Mouse (Mus musculus) midbrain, postnatal 0 days (tissue): ENCODE results near the gene 5730522E02Rik. TPM values are rescaled to one million over a fixed set of nuclear protein-coding genes. Genes with fewer than 3 reads are reported as not detected.

Experiments
- ATAC-seq: fragments of 200-750 bp; cut with Nextera tagmentation; 2 replicates; pipeline ENCODE4 v1.8.0; 2017; ENCODE audit warnings: moderate number of reproducible peaks, mild to moderate bottlenecking, moderate TSS enrichment, moderate library complexity; ENCODE audit not compliant: low FRiP score
- DNase-seq: peaks from one replicate; pipeline ENCODE4 v3.0.0-alpha.2; 2015; ENCODE audit warnings: low spot score
- H3K27ac ChIP-seq: fragments of 300-500 bp; sonication (generic); 2 replicates; pipeline ENCODE4 v1.5.1; 2014; ENCODE audit warnings: low read depth, mild to moderate bottlenecking, low read length, mixed read lengths
- H3K27me3 ChIP-seq: fragments of 300-500 bp; sonication (generic); 2 replicates; pipeline ENCODE4 v1.6.1; 2014; ENCODE audit warnings: low read length, control low read depth, mixed read lengths; ENCODE audit not compliant: insufficient read depth
- H3K36me3 ChIP-seq: fragments of 300-500 bp; sonication (generic); 2 replicates; pipeline ENCODE4 v1.6.1; 2014; ENCODE audit warnings: low read length, control low read depth, mixed read lengths; ENCODE audit not compliant: insufficient read depth
- H3K4me1 ChIP-seq: fragments of 300-500 bp; sonication (generic); 2 replicates; pipeline ENCODE4 v1.6.1; 2014; ENCODE audit warnings: mild to moderate bottlenecking, control low read depth, antibody characterized with exemption, low read length, mixed read lengths; ENCODE audit not compliant: insufficient read depth
- H3K4me2 ChIP-seq: fragments of 300-500 bp; sonication (generic); 2 replicates; pipeline ENCODE4 v1.6.1; 2014; ENCODE audit warnings: low read depth, mild to moderate bottlenecking, low read length, mixed read lengths; ENCODE audit not compliant: poor library complexity, severe bottlenecking
- H3K4me3 ChIP-seq: fragments of 300-500 bp; sonication (generic); 2 replicates; pipeline ENCODE4 v1.5.1; 2014; ENCODE audit warnings: low read depth, mild to moderate bottlenecking, low read length, moderate library complexity
- H3K9ac ChIP-seq: fragments of 300-500 bp; sonication (generic); replicated peaks from 2 replicates; pipeline ENCODE4 v1.6.1; 2014; ENCODE audit warnings: mild to moderate bottlenecking, low read length, moderate library complexity, mixed read lengths; ENCODE audit not compliant: poor library complexity, severe bottlenecking
- H3K9me3 ChIP-seq: fragments of 300-500 bp; sonication (generic); 2 replicates; pipeline ENCODE4 v1.6.1; 2016; ENCODE audit warnings: low read length, control low read depth
- CTCF ChIP-seq: IDR thresholded peaks from 2 replicates; pipeline ENCODE4 v1.5.1; 2016; ENCODE audit warnings: antibody characterized with exemption, mild to moderate bottlenecking
- WGBS: fragments of 180-500 bp; shearing (Covaris S2); extraction: QIAGEN DNeasy Blood & Tissue Kit; methylation state at CpG from one replicate; pipeline ENCODE4 v1.1.7; 2014; 5-methylcytosine and 5-hydroxymethylcytosine counted together
- polyA plus RNA-seq: library from polyadenylated mRNA; unstranded; fragments of >200 nt; fragmentation: Nextera tagmentation; extraction: Ambion mirVana; gene quantifications from 2 replicates; pipeline ENCODE4 v1.2.1, GENCODE M21; 2015
- total RNA-seq: library from RNA; depleted of rRNA; stranded (reverse); fragments of >200 nt; gene quantifications from 2 replicates; pipeline ENCODE4 v1.2.3, GENCODE M21; 2014

Gene 5730522E02Rik
- total and polyA plus RNA-seq, 2 experiments from 2014 or later, result 5.6 to 12.7 TPM

GRCm38 (mm10) chr11:26117651-26118050, 92.9 kb downstream of the 5730522E02Rik start:
- no peak for DNase-seq
- Histone ChIP-seq H3K4me1 (no peaks in the 10 kb centered on the region), H3K27me3 (no peaks in the 10 kb centered on the region), H3K4me2 (no peak overlapping the region), H3K27ac (no peak overlapping the region), H3K9ac (no peak overlapping the region), H3K4me3 (no peak overlapping the region), H3K9me3 (no peaks in the 10 kb centered on the region), H3K36me3 (no peaks in the 10 kb centered on the region)
- ATAC-seq, result no peak
- TF ChIP-seq CTCF, result no peak
- WGBS, result 54% methylated on average over 4 of the region's 4 CpGs

- 82% methylated on average over 3 of the region's 3 CpGs for WGBS
- DNase-seq (no peak), ATAC-seq (no peak)
- Histone ChIP-seq H3K4me3 (no peak overlapping the region), H3K36me3 (no peaks in the 10 kb centered on the region), H3K27ac (no peak overlapping the region), H3K4me2 (no peak overlapping the region), H3K9me3 (no peaks in the 10 kb centered on the region), H3K9ac (no peak overlapping the region), H3K4me1 (no peaks in the 10 kb centered on the region), H3K27me3 (no peaks in the 10 kb centered on the region)
- no peak for TF ChIP-seq CTCF
Measured at GRCm38 (mm10) chr11:26112206-26112605, 98.4 kb downstream of the 5730522E02Rik start.

DNA sequence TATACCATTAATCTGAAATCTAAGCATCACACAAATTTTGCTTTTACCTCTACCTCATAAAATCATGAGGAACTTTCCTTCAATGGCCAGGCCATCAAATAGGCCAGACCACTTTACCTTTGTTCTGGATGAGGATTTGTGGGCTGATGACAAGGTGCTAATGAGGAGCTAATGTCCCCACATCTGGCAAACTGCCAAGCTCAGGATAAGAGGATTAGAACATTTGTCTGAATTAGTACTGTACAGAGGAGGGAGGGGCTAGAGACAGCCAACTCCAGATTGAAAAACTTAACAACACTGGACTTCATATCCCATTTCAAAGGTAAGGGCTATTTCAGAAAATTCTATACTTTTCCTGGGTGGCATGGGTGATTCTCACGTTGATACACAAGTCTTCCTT, 101.9 kb downstream of the 5730522E02Rik start:
- DNase-seq (peak; percentile 51), ATAC-seq (0 out of 2 replicates have a peak, but pooled peaks have one; percentile 34)
- Histone ChIP-seq H3K9me3 (no peaks in the 10 kb centered on the region), H3K27me3 (no peaks in the 10 kb centered on the region), H3K9ac (no peak overlapping the region), H3K4me2 (no peak overlapping the region), H3K36me3 (no peaks in the 10 kb centered on the region), H3K4me1 (no peaks in the 10 kb centered on the region), H3K27ac (no peak overlapping the region), H3K4me3 (no peak overlapping the region)
- TF ChIP-seq CTCF, result no peak
- 47% methylated on average over 1 of the region's 1 CpGs for WGBS

- no peak for ATAC-seq
- Histone ChIP-seq H3K27ac (no peak overlapping the region), H3K4me3 (no peak overlapping the region), H3K4me2 (no peak overlapping the region), H3K9me3 (no peaks in the 10 kb centered on the region), H3K27me3 (no peaks in the 10 kb centered on the region), H3K4me1 (no peaks in the 10 kb centered on the region; the same call in none of the 2 replicates), H3K36me3 (no peaks in the 10 kb centered on the region), H3K9ac (no peak overlapping the region)
- no peak for TF ChIP-seq CTCF
- WGBS, result 38% methylated on average over 2 of the region's 2 CpGs
- no peak for DNase-seq
Measured at GRCm38 (mm10) chr11:26104680-26105079, 105.9 kb downstream of the 5730522E02Rik start.

DNA sequence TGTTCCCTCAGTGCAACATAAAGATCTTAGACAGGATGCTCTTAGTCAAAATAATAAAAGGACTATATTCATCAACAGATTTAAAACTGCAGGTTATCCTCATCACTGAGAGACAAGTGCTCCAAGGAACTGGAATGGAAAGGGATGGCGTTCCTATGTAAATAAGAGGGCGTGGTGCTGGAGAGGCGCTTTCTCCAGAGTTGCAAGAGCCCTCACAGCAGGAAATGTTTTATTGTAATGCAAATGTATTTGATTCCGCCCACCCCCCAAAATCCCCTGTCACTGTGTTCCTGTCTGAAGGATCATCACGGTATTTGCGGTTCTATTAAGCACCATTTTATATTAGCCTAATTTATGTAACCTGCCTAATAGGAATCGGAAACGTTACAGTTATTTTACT, 106.9 kb downstream of the 5730522E02Rik start:
- peak overlapping the region; percentile 19; the same call in 1 of the 2 replicates for H3K9ac ChIP-seq
- H3K27ac ChIP-seq, result no peak overlapping the region
- no peaks in the 10 kb centered on the region for H3K27me3 ChIP-seq
- 4% methylated on average over 8 of the region's 8 CpGs for WGBS
- H3K36me3 ChIP-seq, result no peaks in the 10 kb centered on the region
- ATAC-seq (no peak), DNase-seq (peak; percentile 43)
- no peaks in the 10 kb centered on the region; the same call in none of the 2 replicates for H3K4me1 ChIP-seq
- H3K4me3 ChIP-seq, result peak overlapping the region; percentile 26
- H3K9me3 ChIP-seq, result no peaks in the 10 kb centered on the region
- H3K4me2 ChIP-seq, result peak overlapping the region; percentile 46
- TF ChIP-seq CTCF, result no peak

GRCm38 (mm10) chr11:26102878-26103277, 107.7 kb downstream of the 5730522E02Rik start:
- Histone ChIP-seq H3K4me2 (peak overlapping the region; percentile 46), H3K27ac (peak overlapping the region; percentile 59; the same call in 1 of the 2 replicates), H3K4me1 (no peaks in the 10 kb centered on the region; the same call in none of the 2 replicates), H3K9me3 (no peaks in the 10 kb centered on the region), H3K27me3 (no peaks in the 10 kb centered on the region), H3K36me3 (no peaks in the 10 kb centered on the region), H3K9ac (0 out of 2 replicates have a peak overlapping the region, but pooled peaks have one; percentile 13), H3K4me3 (no peak overlapping the region)
- TF ChIP-seq CTCF, result no peak
- 10% methylated on average over 4 of the region's 4 CpGs for WGBS
- ATAC-seq, result peak; percentile 52; the same call in 1 of the 2 replicates
- no peak for DNase-seq
